Mouse (Mus musculus): ENCODE measurements around the gene H2-Ke6. TPM values are rescaled to one million over a fixed set of nuclear protein-coding genes. Genes with fewer than 3 reads are reported as not detected.
A peak's percentile ranks its signal among the peaks of the same experiment; 100 is the strongest.
"Not testable (repeated sequence)": the region's sequence is repeated elsewhere in the genome, so short reads cannot be mapped to it uniquely, and the experiment has no call there.

The H2-Ke6 gene
- polyA plus RNA-seq, 1 experiment from 2014 or later, result 46.0 TPM

DNA sequence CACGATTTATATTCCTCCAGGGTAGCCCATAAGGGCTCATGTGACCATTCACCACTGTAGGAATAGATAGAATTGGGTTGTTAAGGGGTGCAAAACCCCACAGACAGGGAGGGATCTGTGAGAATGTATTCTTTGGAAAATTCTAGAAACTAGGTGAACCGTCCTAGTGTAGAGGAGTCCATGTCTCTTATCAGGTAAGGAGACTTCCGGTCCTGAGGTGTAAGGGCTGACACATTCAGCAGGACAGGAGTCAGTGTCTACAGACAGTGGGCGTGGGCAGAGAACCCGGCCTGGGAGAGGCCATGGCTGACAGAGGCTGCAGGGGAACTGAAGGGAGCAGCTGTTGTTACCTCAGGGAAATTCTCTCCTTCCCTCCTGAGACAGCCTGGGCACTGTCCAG is 29.2 kb downstream of the H2-Ke6 start:
- H3K27ac ChIP-seq (ENCODE audit: low read depth, low read length); H3K36me3 ChIP-seq (ENCODE audit: control insufficient read depth, insufficient read depth, low read length); H3K4me1 ChIP-seq (ENCODE audit: control insufficient read depth, insufficient read depth, low read length); H3K9ac ChIP-seq (ENCODE audit: low read depth, low read length); H3K9me3 ChIP-seq (ENCODE audit: control insufficient read depth, low read length); H3K4me2 ChIP-seq (replicated peaks; ENCODE audit: low read depth, low read length); H3K4me3 ChIP-seq (ENCODE audit: low read length); ATAC-seq (ENCODE audit: low FRiP score, low TSS enrichment): not testable (repeated sequence)
- H3K27me3 ChIP-seq (ENCODE audit: control insufficient read depth, insufficient read depth, low read length), result peaks cover 19% of the 10 kb centered on the region
- WGBS, result 52% methylated on average over 5 of the region's 5 CpGs

- not testable (repeated sequence) for ATAC-seq (ENCODE audit: low FRiP score, low TSS enrichment); H3K36me3 ChIP-seq (ENCODE audit: control insufficient read depth, insufficient read depth, low read length); H3K4me1 ChIP-seq (ENCODE audit: control insufficient read depth, insufficient read depth, low read length); H3K4me3 ChIP-seq (ENCODE audit: low read length); H3K9ac ChIP-seq (ENCODE audit: low read depth, low read length); H3K27ac ChIP-seq (ENCODE audit: low read depth, low read length); H3K4me2 ChIP-seq (replicated peaks; ENCODE audit: low read depth, low read length); H3K9me3 ChIP-seq (ENCODE audit: control insufficient read depth, low read length)
- peaks cover 17% of the 10 kb centered on the region for H3K27me3 ChIP-seq (ENCODE audit: control insufficient read depth, insufficient read depth, low read length)
- 85% methylated on average over 2 of the region's 2 CpGs for WGBS
These were observed 30.8 kb downstream of the H2-Ke6 start for GRCm38 (mm10) chr17:33997025-33997424.

DNA sequence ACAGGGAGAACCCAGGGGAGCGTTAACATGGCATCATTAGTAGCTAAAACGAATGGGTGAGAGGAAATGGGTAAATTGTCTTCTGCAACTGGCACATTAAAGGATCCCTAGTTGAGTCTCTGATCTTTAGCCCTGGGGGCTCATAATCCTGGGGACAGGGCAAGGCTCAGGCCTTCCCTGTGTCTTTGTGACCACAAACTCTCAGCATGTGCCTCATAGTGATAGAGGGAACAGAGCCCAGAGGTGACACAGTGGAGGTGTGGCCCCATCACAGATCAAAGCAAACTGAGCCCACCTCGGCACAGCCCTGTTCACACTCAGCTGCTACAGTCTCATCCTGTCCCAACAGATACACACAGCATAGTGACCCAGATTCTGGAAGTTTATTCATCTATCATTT is 32.2 kb downstream of the H2-Ke6 start:
- Histone ChIP-seq H3K4me2 (replicated peaks; ENCODE audit: low read depth, low read length) (no peak overlapping the region), H3K9me3 (ENCODE audit: control insufficient read depth, low read length) (no peaks in the 10 kb centered on the region), H3K9ac (ENCODE audit: low read depth, low read length) (no peak overlapping the region), H3K27ac (ENCODE audit: low read depth, low read length) (no peak overlapping the region), H3K4me3 (ENCODE audit: low read length) (no peak overlapping the region), H3K4me1 (ENCODE audit: control insufficient read depth, insufficient read depth, low read length) (no peaks in the 10 kb centered on the region), H3K27me3 (ENCODE audit: control insufficient read depth, insufficient read depth, low read length) (peaks cover 12% of the 10 kb centered on the region), H3K36me3 (ENCODE audit: control insufficient read depth, insufficient read depth, low read length) (no peaks in the 10 kb centered on the region)
- WGBS, result 32% methylated on average over 3 of the region's 3 CpGs
- no peak for ATAC-seq (ENCODE audit: low FRiP score, low TSS enrichment)

GRCm38 (mm10) chr17:33994959-33995358 is 32.9 kb downstream of the H2-Ke6 start:
- Histone ChIP-seq H3K27ac (ENCODE audit: low read depth, low read length) (no peak overlapping the region), H3K4me1 (ENCODE audit: control insufficient read depth, insufficient read depth, low read length) (no peaks in the 10 kb centered on the region), H3K9ac (ENCODE audit: low read depth, low read length) (no peak overlapping the region), H3K4me2 (replicated peaks; ENCODE audit: low read depth, low read length) (no peak overlapping the region), H3K4me3 (ENCODE audit: low read length) (no peak overlapping the region), H3K36me3 (ENCODE audit: control insufficient read depth, insufficient read depth, low read length) (no peaks in the 10 kb centered on the region), H3K9me3 (ENCODE audit: control insufficient read depth, low read length) (no peaks in the 10 kb centered on the region), H3K27me3 (ENCODE audit: control insufficient read depth, insufficient read depth, low read length) (peaks cover 7% of the 10 kb centered on the region)
- no peak for ATAC-seq (ENCODE audit: low FRiP score, low TSS enrichment)
- 93% methylated on average over 8 of the region's 8 CpGs for WGBS

- Histone ChIP-seq H3K4me1 (ENCODE audit: control insufficient read depth, insufficient read depth, low read length) (no peaks in the 10 kb centered on the region), H3K9ac (ENCODE audit: low read depth, low read length) (no peak overlapping the region), H3K36me3 (ENCODE audit: control insufficient read depth, insufficient read depth, low read length) (no peaks in the 10 kb centered on the region), H3K4me3 (ENCODE audit: low read length) (no peak overlapping the region), H3K27ac (ENCODE audit: low read depth, low read length) (no peak overlapping the region), H3K9me3 (ENCODE audit: control insufficient read depth, low read length) (no peaks in the 10 kb centered on the region), H3K4me2 (replicated peaks; ENCODE audit: low read depth, low read length) (no peak overlapping the region), H3K27me3 (ENCODE audit: control insufficient read depth, insufficient read depth, low read length) (no peaks in the 10 kb centered on the region)
- 32% methylated on average over 10 of the region's 10 CpGs for WGBS
- ATAC-seq (ENCODE audit: low FRiP score, low TSS enrichment), result peak; percentile 35; the same call in 1 of the 2 replicates
These were observed 35.8 kb downstream of the H2-Ke6 start for GRCm38 (mm10) chr17:33991788-33992664.

GRCm38 (mm10) chr17:33982136-33982535 is 45.7 kb downstream of the H2-Ke6 start:
- not testable (repeated sequence) for H3K4me3 ChIP-seq (ENCODE audit: low read length)
- 15% methylated on average over 8 of the region's 8 CpGs for WGBS

GRCm38 (mm10) chr17:33981192-33981909 is 46.5 kb downstream of the H2-Ke6 start:
- H3K36me3 ChIP-seq (ENCODE audit: control insufficient read depth, insufficient read depth, low read length); H3K9me3 ChIP-seq (ENCODE audit: control insufficient read depth, low read length); H3K4me1 ChIP-seq (ENCODE audit: control insufficient read depth, insufficient read depth, low read length): not testable (repeated sequence)
- H3K27me3 ChIP-seq (ENCODE audit: control insufficient read depth, insufficient read depth, low read length), result peaks cover 39% of the 10 kb centered on the region
- peak overlapping the region; percentile 47 for H3K4me3 ChIP-seq (ENCODE audit: low read length)
- H3K27ac ChIP-seq (ENCODE audit: low read depth, low read length), result peak overlapping the region; percentile 78; the same call in 1 of the 2 replicates
- ATAC-seq (ENCODE audit: low FRiP score, low TSS enrichment), result peak; percentile 91
- peak overlapping the region; percentile 59 for H3K4me2 ChIP-seq (replicated peaks; ENCODE audit: low read depth, low read length)
- WGBS, result under 1% methylated on average over 27 of the region's 27 CpGs
- peak overlapping the region; percentile 53; the same call in 1 of the 2 replicates for H3K9ac ChIP-seq (ENCODE audit: low read depth, low read length)

More at GRCm38 (mm10) chr17:33982136-33982535, 45.7 kb downstream of the H2-Ke6 start:
- peaks cover 32% of the 10 kb centered on the region for H3K27me3 ChIP-seq (ENCODE audit: control insufficient read depth, insufficient read depth, low read length)
- not testable (repeated sequence) for H3K27ac ChIP-seq (ENCODE audit: low read depth, low read length); ATAC-seq (ENCODE audit: low FRiP score, low TSS enrichment); H3K36me3 ChIP-seq (ENCODE audit: control insufficient read depth, insufficient read depth, low read length); H3K9ac ChIP-seq (ENCODE audit: low read depth, low read length); H3K9me3 ChIP-seq (ENCODE audit: control insufficient read depth, low read length); H3K4me1 ChIP-seq (ENCODE audit: control insufficient read depth, insufficient read depth, low read length)
- peak overlapping the region; percentile 59 for H3K4me2 ChIP-seq (replicated peaks; ENCODE audit: low read depth, low read length)

GRCm38 (mm10) chr17:33980181-33981035 is 47.5 kb downstream of the H2-Ke6 start:
- H3K9ac ChIP-seq (ENCODE audit: low read depth, low read length), result no peak overlapping the region
- H3K4me2 ChIP-seq (replicated peaks; ENCODE audit: low read depth, low read length), result no peak overlapping the region
- H3K4me3 ChIP-seq (ENCODE audit: low read length), result no peak overlapping the region
- no peak overlapping the region for H3K27ac ChIP-seq (ENCODE audit: low read depth, low read length)
- 70% methylated on average over 19 of the region's 19 CpGs for WGBS
- peak; percentile 15; the same call in 1 of the 2 replicates for ATAC-seq (ENCODE audit: low FRiP score, low TSS enrichment)
- H3K27me3 ChIP-seq (ENCODE audit: control insufficient read depth, insufficient read depth, low read length), result peaks cover 41% of the 10 kb centered on the region
- no peaks in the 10 kb centered on the region for H3K36me3 ChIP-seq (ENCODE audit: control insufficient read depth, insufficient read depth, low read length)
- peaks cover 7% of the 10 kb centered on the region; the same call in 1 of the 2 replicates for H3K4me1 ChIP-seq (ENCODE audit: control insufficient read depth, insufficient read depth, low read length)
- H3K9me3 ChIP-seq (ENCODE audit: control insufficient read depth, low read length), result no peaks in the 10 kb centered on the region

All from kidney, embryonic 14.5 days (tissue).